Mouse (Mus musculus) CH12.LX (cell line): ENCODE measurements at regions not wholly inside any gene's neighbourhood (a gene's known extent, or its start where the extent isn't known, plus 50 kb on each side); places are given as distances from the start of the nearest gene placed in this dataset.

ENCODE experiments used
- CTCF ChIP-seq, 2 experiments: IDR thresholded peaks in 1 of 2; conservative IDR thresholded peaks in 1 of 2; 2 replicates each; pipeline ENCODE4 v1.5.1; 2011 to 2012; ENCODE audit warnings: low read depth in 2 of 2, low read length in 2 of 2, improper control_type of control experiment in 1 of 2, inconsistent platforms in 1 of 2, mild to moderate bottlenecking in 1 of 2, moderate library complexity in 1 of 2
- EP300 ChIP-seq: IDR thresholded peaks from 2 replicates; pipeline ENCODE4 v1.6.1; 2011; ENCODE audit warnings: low read length, improper control_type of control experiment
- HCFC1 ChIP-seq: IDR thresholded peaks from 2 replicates; pipeline ENCODE4 v1.6.1; 2012; ENCODE audit warnings: low read depth, mild to moderate bottlenecking, inconsistent platforms, low read length, improper control_type of control experiment
- JUND ChIP-seq: conservative IDR thresholded peaks from 2 replicates; pipeline ENCODE4 v1.6.1; 2011; ENCODE audit warnings: low read depth, low read length, improper control_type of control experiment
- MAX ChIP-seq: IDR thresholded peaks from 2 replicates; pipeline ENCODE4 v1.6.1; 2011; ENCODE audit warnings: low read length, improper control_type of control experiment
- MEF2A ChIP-seq: IDR thresholded peaks from 2 replicates; pipeline ENCODE4 v1.6.1; 2014; ENCODE audit warnings: low read depth, mild to moderate bottlenecking, inconsistent platforms, low read length, improper control_type of control experiment, borderline replicate concordance
- MXI1 ChIP-seq: IDR thresholded peaks from 2 replicates; pipeline ENCODE4 v1.6.1; 2011; ENCODE audit warnings: mild to moderate bottlenecking, low read depth, low read length, improper control_type of control experiment
- MYC ChIP-seq: IDR thresholded peaks from 2 replicates; pipeline ENCODE4 v1.6.1; 2011; ENCODE audit warnings: low read depth, mild to moderate bottlenecking, improper control_type of control experiment, low read length
- POLR2A ChIP-seq: IDR thresholded peaks from 2 replicates; pipeline ENCODE4 v1.6.1; 2011; ENCODE audit warnings: low read depth, mild to moderate bottlenecking, improper control_type of control experiment, low read length
- SIN3A ChIP-seq: IDR thresholded peaks from 2 replicates; pipeline ENCODE4 v1.6.1; 2012; ENCODE audit warnings: low read length, improper control_type of control experiment, inconsistent platforms
- USF1 ChIP-seq: IDR thresholded peaks from 2 replicates; pipeline ENCODE4 v1.6.1; 2014; ENCODE audit warnings: low read depth, mild to moderate bottlenecking, inconsistent platforms, low read length, improper control_type of control experiment
- USF2 ChIP-seq: conservative IDR thresholded peaks from 2 replicates; pipeline ENCODE4 v1.6.1; 2011; ENCODE audit warnings: low read depth, low read length, improper control_type of control experiment
- ZMIZ1 ChIP-seq: IDR thresholded peaks from 2 replicates; pipeline ENCODE4 v1.6.1; 2012; ENCODE audit warnings: low read depth, mild to moderate bottlenecking, inconsistent platforms, low read length, improper control_type of control experiment
- ZNF384 ChIP-seq: IDR thresholded peaks from 2 replicates; pipeline ENCODE4 v1.6.1; 2012; ENCODE audit warnings: low read depth, low read length, improper control_type of control experiment, inconsistent platforms

- TF ChIP-seq MEF2A (no peak), USF2 (no peak), EP300 (no peak), POLR2A (no peak), MYC (no peak), JUND (no peak), HCFC1 (no peak), SIN3A (no peak), MXI1 (no peak), CTCF (conservative IDR thresholded peaks at IDR 0.05 in 1 of 2, IDR thresholded peaks at IDR 0.05 in 1 of 2; ENCODE audit: low read depth in 2 of 2, low read length in 2 of 2) (no peak), ZMIZ1 (no peak), USF1 (no peak), ZNF384 (no peak), MAX (no peak)
Measured at GRCm38 (mm10) chr14:24873406-24873805, 386.5 kb downstream of the Rps24 start.
